Mouse (Mus musculus) neural tube, embryonic 14.5 days (tissue): ENCODE measurements around the gene Egf. TPM values are rescaled to one million over a fixed set of nuclear protein-coding genes. Genes with fewer than 3 reads are reported as not detected.
A peak's percentile ranks its signal among the peaks of the same experiment; 100 is the strongest.

Experiments
- ATAC-seq: fragments of 200-750 bp; cut with Nextera tagmentation; 2 replicates; pipeline ENCODE4 v1.8.0; 2017; ENCODE audit warnings: low read depth, mild to moderate bottlenecking, moderate TSS enrichment, moderate library complexity
- H3K27ac ChIP-seq: fragments of 300-500 bp; sonication (generic); 2 replicates; pipeline ENCODE4 v1.5.1; 2014; ENCODE audit warnings: low read depth, mild to moderate bottlenecking, control low read depth, low read length, moderate library complexity, mixed read lengths
- H3K27me3 ChIP-seq: fragments of 300-500 bp; sonication (generic); 2 replicates; pipeline ENCODE4 v1.6.1; 2014; ENCODE audit warnings: low read length; ENCODE audit not compliant: control insufficient read depth, insufficient read depth
- H3K36me3 ChIP-seq: fragments of 300-500 bp; sonication (generic); 2 replicates; pipeline ENCODE4 v1.6.1; 2014; ENCODE audit warnings: low read length, mixed read lengths; ENCODE audit not compliant: control insufficient read depth, insufficient read depth
- H3K4me1 ChIP-seq: fragments of 300-500 bp; sonication (generic); 2 replicates; pipeline ENCODE4 v1.6.1; 2014; ENCODE audit warnings: low read length; ENCODE audit not compliant: control insufficient read depth, insufficient read depth
- H3K4me2 ChIP-seq: fragments of 300-500 bp; sonication (generic); 2 replicates; pipeline ENCODE4 v1.6.1; 2014; ENCODE audit warnings: mild to moderate bottlenecking, low read depth, low read length, control low read depth
- H3K4me3 ChIP-seq: fragments of 300-500 bp; sonication (generic); 2 replicates; pipeline ENCODE4 v1.5.1; 2014; ENCODE audit warnings: low read depth, low read length, control low read depth, mixed read lengths
- H3K9ac ChIP-seq: fragments of 300-500 bp; sonication (generic); replicated peaks from 2 replicates; pipeline ENCODE4 v1.6.1; 2014; ENCODE audit warnings: low read depth, mild to moderate bottlenecking, control low read depth, low read length, mixed read lengths
- H3K9me3 ChIP-seq: fragments of 300-500 bp; sonication (generic); 2 replicates; pipeline ENCODE4 v1.6.1; 2016; ENCODE audit warnings: low read length; ENCODE audit not compliant: control insufficient read depth
- WGBS: fragments of 180-500 bp; shearing (Covaris S2); extraction: QIAGEN DNeasy Blood & Tissue Kit; methylation state at CpG from one replicate; pipeline ENCODE4 v1.1.7; 2014; 5-methylcytosine and 5-hydroxymethylcytosine counted together
- microRNA-seq: library from miRNA; unstranded; fragments of <30 nt; microRNA quantifications from one replicate; pipeline ENCODE4, GENCODE M21; 2016
- polyA plus RNA-seq: library from polyadenylated mRNA; unstranded; fragments of >200 nt; fragmentation: Nextera tagmentation; extraction: Ambion mirVana; gene quantifications from 2 replicates; pipeline ENCODE4 v1.2.1, GENCODE M21; 2014

Gene Egf
- polyA plus RNA-seq, 1 experiment from 2014 or later, result 3.6 TPM

DNA sequence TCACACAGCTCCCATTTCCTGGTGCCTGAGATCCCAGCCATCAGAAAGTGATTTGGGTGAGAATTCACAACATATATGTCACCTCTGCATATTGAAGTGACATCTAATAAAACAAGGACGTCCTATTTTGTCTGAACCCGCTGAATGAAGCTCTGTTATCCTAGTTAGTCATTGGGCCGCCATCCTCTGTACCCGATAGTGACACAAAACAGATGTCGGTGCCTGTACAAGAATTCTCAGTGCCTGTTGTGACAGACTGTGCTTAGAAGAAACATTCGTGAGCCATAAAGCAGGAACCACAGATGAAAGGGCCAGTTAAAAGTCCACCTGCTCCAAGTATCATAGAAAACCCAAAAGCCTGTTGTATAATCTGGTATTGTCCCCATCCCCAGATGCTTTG, 117.7 kb downstream of the Egf start:
- no peaks in the 10 kb centered on the region for H3K27me3 ChIP-seq
- no peak for ATAC-seq
- peaks cover 4% of the 10 kb centered on the region; the same call in 1 of the 2 replicates for H3K36me3 ChIP-seq
- H3K9me3 ChIP-seq, result no peaks in the 10 kb centered on the region
- 88% methylated on average over 6 of the region's 6 CpGs for WGBS
- no peak overlapping the region for H3K4me2 ChIP-seq
- H3K4me1 ChIP-seq, result no peaks in the 10 kb centered on the region
- H3K27ac ChIP-seq, result no peak overlapping the region
- H3K4me3 ChIP-seq, result no peak overlapping the region
- H3K9ac ChIP-seq, result no peak overlapping the region

DNA sequence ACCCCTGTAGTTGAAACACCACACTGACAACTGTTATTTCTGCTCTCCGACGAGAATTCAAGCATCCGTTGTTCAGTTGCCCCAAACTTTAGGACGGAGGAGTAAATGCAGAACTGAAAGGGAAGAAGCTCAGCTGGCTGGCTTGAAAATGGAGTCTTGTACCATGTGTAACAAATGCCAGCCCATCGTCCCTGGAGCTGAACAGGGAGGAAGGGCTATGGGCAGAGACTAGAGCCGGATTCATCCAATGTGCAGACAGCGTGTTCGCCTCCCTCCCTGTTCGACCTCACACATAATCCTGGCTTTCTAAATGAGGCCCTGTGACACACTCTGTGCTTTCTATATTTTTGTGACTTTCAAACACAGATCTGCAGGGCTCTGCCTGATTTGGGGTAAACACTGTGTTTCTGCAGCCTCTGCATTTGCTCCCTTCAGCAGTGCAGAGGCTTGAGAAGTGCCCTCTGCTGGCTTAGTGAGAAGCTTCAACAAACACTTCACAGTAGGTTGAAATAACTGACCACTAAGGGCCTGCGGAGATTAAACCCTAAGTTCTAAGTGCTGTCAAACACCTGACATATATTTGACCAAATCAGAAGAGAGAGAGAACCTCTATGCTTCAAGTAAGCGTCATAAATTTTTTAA, 120.7 kb downstream of the Egf start:
- peak; percentile 79 for ATAC-seq
- Histone ChIP-seq H3K36me3 (peaks cover 4% of the 10 kb centered on the region; the same call in 1 of the 2 replicates), H3K4me1 (no peaks in the 10 kb centered on the region), H3K4me3 (no peak overlapping the region), H3K27me3 (no peaks in the 10 kb centered on the region), H3K4me2 (no peak overlapping the region), H3K9ac (no peak overlapping the region), H3K9me3 (no peaks in the 10 kb centered on the region), H3K27ac (no peak overlapping the region)
- WGBS, result 88% methylated on average over 11 of the region's 11 CpGs

DNA sequence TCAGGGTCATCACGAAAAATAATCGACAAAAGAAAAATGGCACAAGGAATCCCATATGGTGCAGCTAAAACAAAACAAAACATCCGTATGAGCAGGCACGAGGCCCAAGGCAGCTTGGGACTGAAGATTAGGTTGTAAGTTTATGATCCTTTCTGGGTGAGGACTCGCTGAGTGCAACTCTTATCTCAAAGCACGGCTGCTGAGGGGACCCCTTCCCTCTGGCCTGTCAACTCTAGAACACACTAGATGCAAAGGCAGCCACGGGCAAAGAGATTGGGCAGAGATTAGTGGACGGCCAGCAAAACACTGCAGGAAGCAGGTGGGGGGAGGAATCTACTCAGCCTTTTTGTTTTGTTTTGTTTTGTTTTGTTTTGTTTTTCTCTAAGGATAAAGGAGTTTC, 121.6 kb downstream of the Egf start:
- Histone ChIP-seq H3K4me3 (no peak overlapping the region), H3K4me2 (no peak overlapping the region), H3K36me3 (peaks cover 4% of the 10 kb centered on the region; the same call in 1 of the 2 replicates), H3K27ac (no peak overlapping the region), H3K4me1 (no peaks in the 10 kb centered on the region), H3K9me3 (no peaks in the 10 kb centered on the region), H3K27me3 (no peaks in the 10 kb centered on the region), H3K9ac (no peak overlapping the region)
- no peak for ATAC-seq
- 84% methylated on average over 8 of the region's 8 CpGs for WGBS

DNA sequence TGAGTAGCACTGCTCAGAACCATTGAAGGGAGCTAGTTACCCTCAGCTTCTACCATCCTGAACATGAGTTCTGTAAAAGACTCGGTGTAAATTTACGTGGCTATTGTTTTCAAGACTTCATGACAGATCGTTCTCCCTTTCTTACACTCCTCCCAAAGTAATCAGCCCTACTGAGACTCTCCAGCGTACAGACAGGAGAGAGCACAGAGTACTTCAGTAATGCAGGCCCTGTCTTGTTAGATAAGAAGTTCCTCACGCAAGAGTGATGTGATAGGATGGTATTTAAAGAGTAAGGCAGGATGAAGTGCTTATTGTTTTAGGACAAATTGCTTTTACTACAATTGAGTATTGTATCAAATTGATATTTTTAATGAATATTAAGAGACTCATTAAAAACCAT, 123.3 kb downstream of the Egf start:
- H3K9me3 ChIP-seq, result no peaks in the 10 kb centered on the region
- ATAC-seq, result no peak
- H3K9ac ChIP-seq, result no peak overlapping the region
- WGBS, result 91% methylated on average over 5 of the region's 5 CpGs
- H3K27ac ChIP-seq, result no peak overlapping the region
- H3K36me3 ChIP-seq, result peaks cover 4% of the 10 kb centered on the region; the same call in 1 of the 2 replicates
- H3K27me3 ChIP-seq, result no peaks in the 10 kb centered on the region
- no peak overlapping the region for H3K4me3 ChIP-seq
- no peak overlapping the region for H3K4me2 ChIP-seq
- no peaks in the 10 kb centered on the region for H3K4me1 ChIP-seq

DNA sequence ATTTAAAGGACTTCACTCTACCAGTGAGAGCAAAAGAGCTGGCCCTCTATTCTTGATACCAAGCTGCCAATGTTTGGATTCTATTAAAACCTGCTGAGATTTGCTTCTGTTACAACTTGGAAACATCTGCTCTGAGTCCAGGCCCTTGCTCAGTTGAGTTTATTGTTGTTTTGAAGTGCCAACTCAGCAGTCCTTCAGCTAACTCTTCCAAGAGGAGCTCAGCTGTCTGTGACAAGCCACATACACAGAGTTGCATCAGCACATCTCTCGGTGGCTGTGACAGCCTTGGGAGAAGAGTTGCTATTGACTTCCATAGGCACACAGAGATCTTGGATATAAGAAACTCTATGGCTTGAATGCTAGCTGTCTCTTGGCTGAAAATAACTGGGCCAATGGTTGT, 124.1 kb downstream of the Egf start:
- Histone ChIP-seq H3K4me3 (no peak overlapping the region), H3K27ac (no peak overlapping the region), H3K9me3 (no peaks in the 10 kb centered on the region), H3K9ac (no peak overlapping the region), H3K4me1 (no peaks in the 10 kb centered on the region), H3K27me3 (no peaks in the 10 kb centered on the region), H3K4me2 (no peak overlapping the region), H3K36me3 (peaks cover 4% of the 10 kb centered on the region; the same call in 1 of the 2 replicates)
- 81% methylated on average over 1 of the region's 1 CpGs for WGBS
- ATAC-seq, result no peak

Small RNA genes lying within 50 kb of the gene (microRNA-seq; reads per million reads assigned to microRNA genes)
- not detected for gene Gm24515

Other genes with a start within 250 kb of the Egf start
- gene Elovl6, start 223.0 kb downstream of the Egf start, polyA plus RNA-seq, result 35.0 and 37.1 TPM in 2 replicates
- gene Lrit3, start 48.7 kb upstream of the Egf start, polyA plus RNA-seq, result not detected in 2 replicates
- 0.09 and 0.30 TPM in 2 replicates for gene Rrh, start 67.3 kb upstream of the Egf start, polyA plus RNA-seq
- gene Gar1, start 76.1 kb upstream of the Egf start, polyA plus RNA-seq, result 16.4 and 20.2 TPM in 2 replicates
- gene Cfi, start 80.6 kb upstream of the Egf start, polyA plus RNA-seq, result 0.16 and 0.33 TPM in 2 replicates
- 36.4 and 43.0 TPM in 2 replicates for gene Pla2g12a, start 123.3 kb upstream of the Egf start, polyA plus RNA-seq
- 20.4 and 24.2 TPM in 2 replicates for gene Casp6, start 146.1 kb upstream of the Egf start, polyA plus RNA-seq
- gene Mcub, start 214.9 kb upstream of the Egf start, polyA plus RNA-seq, result 8.0 and 8.8 TPM in 2 replicates